Mouse (Mus musculus) embryonic fibroblast, embryonic 13.5 days (primary cell): ENCODE data around the gene 1700123O20Rik.

Source experiments
- CTCF ChIP-seq: IDR thresholded peaks from 2 replicates; pipeline ENCODE4 v1.5.1; 2011; ENCODE audit warnings: mild to moderate bottlenecking, control low read depth, low read length, moderate library complexity, borderline replicate concordance; ENCODE audit not compliant: insufficient read depth
- POLR2A ChIP-seq: IDR thresholded peaks from 2 replicates; pipeline ENCODE4 v1.6.1; 2011; ENCODE audit warnings: low read depth, mild to moderate bottlenecking, control low read depth, low read length, moderate library complexity

GRCm38 (mm10) chr14:54735221-54735620, 49.2 kb downstream of the 1700123O20Rik start:
- no peak for TF ChIP-seq CTCF
- TF ChIP-seq POLR2A = no peak
